Mouse (Mus musculus) MEL (cell line): ENCODE data around the gene Ccdc33. TPM values are rescaled to one million over a fixed set of nuclear protein-coding genes. Genes with fewer than 3 reads are reported as not detected.

ENCODE experiments used
- DNase-seq: peaks from one replicate; pipeline ENCODE4 v3.0.0; 2011; ENCODE audit warnings: low read depth, low spot score
- H3K27ac ChIP-seq: 2 replicates; pipeline ENCODE4 v1.5.1; 2012; ENCODE audit warnings: low read depth, mild to moderate bottlenecking, control low read depth, low read length, moderate library complexity; ENCODE audit not compliant: control insufficient read depth
- H3K27me3 ChIP-seq, 2 experiments: fragments of 150-350 bp in 1 of 2; sonication (generic) in 1 of 2; 2 replicates each; pipeline ENCODE4 v1.6.1; 2012; ENCODE audit warnings: low read length in 2 of 2, mild to moderate bottlenecking in 2 of 2, improper control_type of control experiment in 1 of 2, moderate library complexity in 1 of 2; ENCODE audit not compliant: insufficient read depth in 2 of 2, control insufficient read depth in 1 of 2
- H3K36me3 ChIP-seq, 2 experiments: 2 replicates each; pipeline ENCODE4 v1.6.1; 2012 to 2014; ENCODE audit warnings: low read length in 2 of 2, improper control_type of control experiment in 1 of 2, inconsistent platforms in 1 of 2, mild to moderate bottlenecking in 1 of 2; ENCODE audit not compliant: insufficient read depth in 2 of 2, control insufficient read depth in 1 of 2
- H3K4me1 ChIP-seq, 2 experiments: fragments of 150-350 bp in 1 of 2; sonication (generic) in 1 of 2; 2 replicates each; pipeline ENCODE4 v1.6.1; 2012; ENCODE audit warnings: low read length in 2 of 2, improper control_type of control experiment in 1 of 2, mild to moderate bottlenecking in 1 of 2; ENCODE audit not compliant: insufficient read depth in 2 of 2, control insufficient read depth in 1 of 2
- H3K4me3 ChIP-seq, 2 experiments: fragments of 150-350 bp in 1 of 2; sonication (generic) in 1 of 2; 2 replicates each; pipeline ENCODE4 v1.5.1; 2012; ENCODE audit warnings: low read depth in 2 of 2, low read length in 2 of 2, mild to moderate bottlenecking in 2 of 2, moderate library complexity in 2 of 2, control low read depth in 1 of 2, improper control_type of control experiment in 1 of 2; ENCODE audit not compliant: control insufficient read depth in 1 of 2, insufficient read depth in 1 of 2
- H3K79me2 ChIP-seq: 2 replicates; pipeline ENCODE4 v1.6.1; 2012; ENCODE audit warnings: mild to moderate bottlenecking, low read length, moderate library complexity; ENCODE audit not compliant: control insufficient read depth, poor library complexity, insufficient read depth
- H3K9ac ChIP-seq: 2 replicates; pipeline ENCODE4 v1.6.1; 2012; ENCODE audit warnings: low read depth, mild to moderate bottlenecking, control low read depth, low read length, moderate library complexity; ENCODE audit not compliant: control insufficient read depth, poor library complexity, severe bottlenecking
- H3K9me3 ChIP-seq: fragments of 150-350 bp; sonication (generic); replicated peaks from 2 replicates; pipeline ENCODE4 v1.6.1; 2012; ENCODE audit warnings: mild to moderate bottlenecking, low read length, improper control_type of control experiment, moderate library complexity; ENCODE audit not compliant: insufficient read depth
- BHLHE40 ChIP-seq: IDR thresholded peaks from 2 replicates; pipeline ENCODE4 v1.6.1; 2012; ENCODE audit warnings: low read depth, mild to moderate bottlenecking, inconsistent platforms, low read length, improper control_type of control experiment, borderline replicate concordance
- CHD2 ChIP-seq: IDR thresholded peaks from 2 replicates; pipeline ENCODE4 v1.6.1; 2011; ENCODE audit warnings: low read length, improper control_type of control experiment
- CTCF ChIP-seq, 3 experiments: IDR thresholded peaks in 2 of 3; conservative IDR thresholded peaks in 1 of 3; 2 replicates each; pipeline ENCODE4 v1.5.1; 2011 to 2012; ENCODE audit warnings: low read length in 3 of 3, low read depth in 2 of 3, mild to moderate bottlenecking in 2 of 3, improper control_type of control experiment in 1 of 3, inconsistent platforms in 1 of 3, mixed read lengths in 1 of 3, moderate library complexity in 1 of 3; ENCODE audit not compliant: control insufficient read depth in 1 of 3, insufficient read depth in 1 of 3, poor library complexity in 1 of 3, severe bottlenecking in 1 of 3
- ETS1 ChIP-seq: IDR thresholded peaks from 2 replicates; pipeline ENCODE4 v1.6.1; 2012; ENCODE audit warnings: low read depth, mild to moderate bottlenecking, inconsistent platforms, low read length, improper control_type of control experiment, moderate library complexity
- GABPA ChIP-seq: IDR thresholded peaks from 2 replicates; pipeline ENCODE4 v1.6.1; 2012; ENCODE audit warnings: low read depth, mild to moderate bottlenecking, inconsistent platforms, low read length, improper control_type of control experiment, moderate library complexity
- GATA1 ChIP-seq: IDR thresholded peaks from 2 replicates; pipeline ENCODE4 v1.6.1; 2011; ENCODE audit warnings: low read depth, low read length, improper control_type of control experiment
- JUND ChIP-seq: IDR thresholded peaks from 2 replicates; pipeline ENCODE4 v1.6.1; 2011; ENCODE audit warnings: low read depth, mild to moderate bottlenecking, improper control_type of control experiment, low read length
- KAT2A ChIP-seq: conservative IDR thresholded peaks from 2 replicates; pipeline ENCODE4 v1.6.1; 2012; ENCODE audit warnings: low read depth, low read length, improper control_type of control experiment, inconsistent platforms
- MXI1 ChIP-seq: IDR thresholded peaks from 2 replicates; pipeline ENCODE4 v1.6.1; 2011; ENCODE audit warnings: mild to moderate bottlenecking, low read depth, low read length, improper control_type of control experiment
- MYC ChIP-seq: IDR thresholded peaks from 2 replicates; pipeline ENCODE4 v1.6.1; 2011; ENCODE audit warnings: low read depth, mild to moderate bottlenecking, low read length, improper control_type of control experiment, moderate library complexity
- POLR2A ChIP-seq, 2 experiments: IDR thresholded peaks; 2 replicates each; pipeline ENCODE4 v1.6.1; 2011 to 2012; ENCODE audit warnings: low read length in 2 of 2, mild to moderate bottlenecking in 2 of 2, control low read depth in 1 of 2, improper control_type of control experiment in 1 of 2, low read depth in 1 of 2, moderate library complexity in 1 of 2; ENCODE audit not compliant: control insufficient read depth in 1 of 2, insufficient read depth in 1 of 2, poor library complexity in 1 of 2
- POLR2AphosphoS2 ChIP-seq: IDR thresholded peaks from 2 replicates; pipeline ENCODE4 v1.6.1; 2011; ENCODE audit warnings: low read length, improper control_type of control experiment
- POLR2AphosphoS5 ChIP-seq: IDR thresholded peaks from 2 replicates; pipeline ENCODE4 v1.6.1; 2012; ENCODE audit warnings: low read depth, borderline replicate concordance, mild to moderate bottlenecking, inconsistent platforms, low read length, moderate library complexity, mixed read lengths
- RAD21 ChIP-seq: IDR thresholded peaks from 2 replicates; pipeline ENCODE4 v1.6.1; 2011; ENCODE audit warnings: mild to moderate bottlenecking, low read depth, low read length, improper control_type of control experiment
- SIN3A ChIP-seq: IDR thresholded peaks from 2 replicates; pipeline ENCODE4 v1.6.1; 2012; ENCODE audit warnings: low read length, improper control_type of control experiment, inconsistent platforms
- TBP ChIP-seq: IDR thresholded peaks from 2 replicates; pipeline ENCODE4 v1.8.0; 2011; ENCODE audit warnings: low read depth, low read length, improper control_type of control experiment
- TCF12 ChIP-seq: IDR thresholded peaks from 2 replicates; pipeline ENCODE4 v1.6.1; 2014; ENCODE audit warnings: low read depth, mild to moderate bottlenecking, inconsistent platforms, low read length, improper control_type of control experiment, moderate library complexity
- USF1 ChIP-seq: IDR thresholded peaks from 2 replicates; pipeline ENCODE4 v1.6.1; 2014; ENCODE audit warnings: low read depth, mild to moderate bottlenecking, inconsistent platforms, low read length, improper control_type of control experiment, moderate library complexity
- ZKSCAN1 ChIP-seq: IDR thresholded peaks from 2 replicates; pipeline ENCODE4 v1.6.1; 2012; ENCODE audit warnings: low read depth, mild to moderate bottlenecking, inconsistent platforms, low read length, improper control_type of control experiment, moderate library complexity
- ZNF384 ChIP-seq: IDR thresholded peaks from 2 replicates; pipeline ENCODE4 v1.6.1; 2012; ENCODE audit warnings: low read depth, mild to moderate bottlenecking, inconsistent platforms, low read length, improper control_type of control experiment
- polyA plus RNA-seq, 2 experiments: library from polyadenylated mRNA; stranded (reverse) in 1 of 2; unstranded in 1 of 2; fragments of >175 nt in 1 of 2; fragments of >200 nt in 1 of 2; gene quantifications; 2 replicates each; pipeline versions ENCODE4 v1.2.1 to v1.2.4; 2012; ENCODE audit warnings: low replicate concordance in 2 of 2, low read depth in 1 of 2; ENCODE audit not compliant: insufficient read length in 2 of 2, insufficient read depth in 1 of 2, missing spikeins in 1 of 2
- total RNA-seq: library from RNA; depleted of rRNA; stranded (reverse); fragments of 300-350 nt; gene quantifications from 2 replicates; pipeline ENCODE4 v1.2.3, GENCODE M21; 2012

Gene Ccdc33
- total and polyA plus RNA-seq, 3 experiments = not detected

GRCm38 (mm10) chr9:58087277-58087998 is 31.2 kb downstream of the Ccdc33 start:
- no peak for DNase-seq
- no peak overlapping the region for H3K27ac ChIP-seq
- H3K79me2 ChIP-seq = no peaks in the 10 kb centered on the region
- TF ChIP-seq MYC = no peak
- no peak for TF ChIP-seq ZKSCAN1
- no peak for TF ChIP-seq POLR2AphosphoS2
- no peak for TF ChIP-seq JUND
- no peak for TF ChIP-seq POLR2A (IDR thresholded peaks at IDR 0.05; ENCODE audit: control insufficient read depth in 1 of 2, insufficient read depth in 1 of 2, low read depth in 1 of 2, low read length in 2 of 2, poor library complexity in 1 of 2)
- TF ChIP-seq BHLHE40 = no peak
- TF ChIP-seq USF1 = no peak
- TF ChIP-seq POLR2AphosphoS5 = no peak
- no peak for TF ChIP-seq ZNF384
- TF ChIP-seq GATA1 = no peak
- no peak for TF ChIP-seq CHD2
- H3K36me3 ChIP-seq = no peaks in the 10 kb centered on the region
- H3K4me3 ChIP-seq = no peak overlapping the region
- H3K4me1 ChIP-seq = no peaks in the 10 kb centered on the region
- H3K9ac ChIP-seq = no peak overlapping the region
- H3K27me3 ChIP-seq = peaks cover 0 to 14% of the 10 kb centered on the region in 2 experiments
- H3K9me3 ChIP-seq = no peaks in the 10 kb centered on the region

GRCm38 (mm10) chr9:58086861-58087260 is 31.8 kb downstream of the Ccdc33 start:
- no peaks in the 10 kb centered on the region for H3K9me3 ChIP-seq
- no peak overlapping the region for H3K27ac ChIP-seq
- H3K4me1 ChIP-seq = no peaks in the 10 kb centered on the region
- no peaks in the 10 kb centered on the region for H3K79me2 ChIP-seq
- H3K36me3 ChIP-seq = no peaks in the 10 kb centered on the region
- TF ChIP-seq MXI1 (no peak), ETS1 (no peak), GABPA (no peak), SIN3A (no peak), BHLHE40 (no peak), TCF12 (no peak), CTCF (IDR thresholded peaks at IDR 0.05 in 2 of 3, conservative IDR thresholded peaks at IDR 0.05 in 1 of 3; ENCODE audit: control insufficient read depth in 1 of 3, insufficient read depth in 1 of 3, low read depth in 2 of 3, low read length in 3 of 3, poor library complexity in 1 of 3, severe bottlenecking in 1 of 3) (no peak), KAT2A (no peak), RAD21 (no peak), TBP (no peak)
- no peak overlapping the region for H3K9ac ChIP-seq
- no peak overlapping the region for H3K4me3 ChIP-seq
- no peak for DNase-seq
- peaks cover 0 to 14% of the 10 kb centered on the region in 2 experiments; a peak in 3 of 4 replicates for H3K27me3 ChIP-seq
